Mouse (Mus musculus): ENCODE measurements around the gene H2-M3. TPM values are rescaled to one million over a fixed set of nuclear protein-coding genes. Genes with fewer than 3 reads are reported as not detected.
"Not testable (repeated sequence)": the region's sequence is repeated elsewhere in the genome, so short reads cannot be mapped to it uniquely, and the experiment has no call there.

H2-M3 gene
- 2.9 and 4.3 TPM in 2 replicates for polyA plus RNA-seq (2014; fragmentation: Nextera tagmentation; extraction: Ambion mirVana)

- H3K4me1 ChIP-seq (ENCODE audit: control insufficient read depth, insufficient read depth, low read length), result no peaks in the 10 kb centered on the region
- WGBS, result 4% methylated on average over 26 of the region's 26 CpGs
- ATAC-seq (ENCODE audit: insufficient number of reproducible peaks, insufficient read depth, low FRiP score, low read depth), result peak; percentile 95
- peak within 1 kb of the TSS; percentile 44 for H3K4me3 ChIP-seq (ENCODE audit: low read depth, low read length)
- no peak within 1 kb of the TSS for H3K9ac ChIP-seq (replicated peaks; ENCODE audit: low read depth, low read length)
- H3K9me3 ChIP-seq (ENCODE audit: control insufficient read depth, low read depth, low read length), result no peaks in the 10 kb centered on the region
- H3K27me3 ChIP-seq (ENCODE audit: control insufficient read depth, insufficient read depth, low read length), result no peaks in the 10 kb centered on the region
- H3K27ac ChIP-seq (ENCODE audit: low read length), result no peak within 1 kb of the TSS
- peak within 1 kb of the TSS; percentile 91 for H3K4me2 ChIP-seq (replicated peaks; ENCODE audit: low read depth, low read length)
- no peaks in the 10 kb centered on the region for H3K36me3 ChIP-seq (ENCODE audit: control insufficient read depth, insufficient read depth, low read length)
These were observed at the start of gene H2-M3 for GRCm38 (mm10) chr17:37270058-37270701. H2-M3 (plus strand) TSS chr17:37270220.

- 18% methylated on average over 1 of the region's 1 CpGs for WGBS
These were observed 48.1 kb upstream of the H2-M3 start for GRCm38 (mm10) chr17:37221879-37222278.

GRCm38 (mm10) chr17:37237230-37237629 is 32.8 kb upstream of the H2-M3 start, which contains the start of gene Olfr97:
Olfr97 (minus strand) TSS chr17:37237330.
- not testable (repeated sequence) for H3K9ac ChIP-seq (replicated peaks; ENCODE audit: low read depth, low read length); H3K27me3 ChIP-seq (ENCODE audit: control insufficient read depth, insufficient read depth, low read length); H3K9me3 ChIP-seq (ENCODE audit: control insufficient read depth, low read depth, low read length); H3K4me2 ChIP-seq (replicated peaks; ENCODE audit: low read depth, low read length); H3K4me1 ChIP-seq (ENCODE audit: control insufficient read depth, insufficient read depth, low read length); H3K36me3 ChIP-seq (ENCODE audit: control insufficient read depth, insufficient read depth, low read length); H3K27ac ChIP-seq (ENCODE audit: low read length); ATAC-seq (ENCODE audit: insufficient number of reproducible peaks, insufficient read depth, low FRiP score, low read depth); H3K4me3 ChIP-seq (ENCODE audit: low read depth, low read length)
- 92% methylated on average over 2 of the region's 2 CpGs for WGBS

More at GRCm38 (mm10) chr17:37221879-37222278, 48.1 kb upstream of the H2-M3 start:
- H3K4me3 ChIP-seq (ENCODE audit: low read depth, low read length), result no peak overlapping the region
- no peak overlapping the region for H3K9ac ChIP-seq (replicated peaks; ENCODE audit: low read depth, low read length)
- no peaks in the 10 kb centered on the region for H3K36me3 ChIP-seq (ENCODE audit: control insufficient read depth, insufficient read depth, low read length)
- H3K27ac ChIP-seq (ENCODE audit: low read length), result no peak overlapping the region
- H3K27me3 ChIP-seq (ENCODE audit: control insufficient read depth, insufficient read depth, low read length), result no peaks in the 10 kb centered on the region
- H3K4me2 ChIP-seq (replicated peaks; ENCODE audit: low read depth, low read length), result no peak overlapping the region
- H3K4me1 ChIP-seq (ENCODE audit: control insufficient read depth, insufficient read depth, low read length), result no peaks in the 10 kb centered on the region
- H3K9me3 ChIP-seq (ENCODE audit: control insufficient read depth, low read depth, low read length), result no peaks in the 10 kb centered on the region; the same call in 1 of the 2 replicates
- ATAC-seq (ENCODE audit: insufficient number of reproducible peaks, insufficient read depth, low FRiP score, low read depth), result no peak

GRCm38 (mm10) chr17:37242198-37242597 is 27.8 kb upstream of the H2-M3 start:
- Histone ChIP-seq H3K27me3 (ENCODE audit: control insufficient read depth, insufficient read depth, low read length) (no peaks in the 10 kb centered on the region), H3K9ac (replicated peaks; ENCODE audit: low read depth, low read length) (no peak overlapping the region), H3K4me3 (ENCODE audit: low read depth, low read length) (no peak overlapping the region), H3K9me3 (ENCODE audit: control insufficient read depth, low read depth, low read length) (no peaks in the 10 kb centered on the region), H3K4me1 (ENCODE audit: control insufficient read depth, insufficient read depth, low read length) (no peaks in the 10 kb centered on the region), H3K36me3 (ENCODE audit: control insufficient read depth, insufficient read depth, low read length) (no peaks in the 10 kb centered on the region), H3K4me2 (replicated peaks; ENCODE audit: low read depth, low read length) (no peak overlapping the region), H3K27ac (ENCODE audit: low read length) (no peak overlapping the region)
- ATAC-seq (ENCODE audit: insufficient number of reproducible peaks, insufficient read depth, low FRiP score, low read depth), result 0 out of 2 replicates have a peak, but pooled peaks have one; percentile 46
- 11% methylated on average over 3 of the region's 3 CpGs for WGBS

- Histone ChIP-seq H3K27me3 (ENCODE audit: control insufficient read depth, insufficient read depth, low read length) (no peaks in the 10 kb centered on the region), H3K9me3 (ENCODE audit: control insufficient read depth, low read depth, low read length) (no peaks in the 10 kb centered on the region), H3K4me1 (ENCODE audit: control insufficient read depth, insufficient read depth, low read length) (no peaks in the 10 kb centered on the region), H3K27ac (ENCODE audit: low read length) (no peak overlapping the region), H3K9ac (replicated peaks; ENCODE audit: low read depth, low read length) (no peak overlapping the region), H3K36me3 (ENCODE audit: control insufficient read depth, insufficient read depth, low read length) (no peaks in the 10 kb centered on the region), H3K4me3 (ENCODE audit: low read depth, low read length) (no peak overlapping the region), H3K4me2 (replicated peaks; ENCODE audit: low read depth, low read length) (no peak overlapping the region)
- ATAC-seq (ENCODE audit: insufficient number of reproducible peaks, insufficient read depth, low FRiP score, low read depth), result peak; percentile 61; the same call in 1 of the 2 replicates
- 31% methylated on average over 5 of the region's 5 CpGs for WGBS
These were observed 23.3 kb upstream of the H2-M3 start for GRCm38 (mm10) chr17:37246715-37247114.

GRCm38 (mm10) chr17:37249460-37249859 is 20.6 kb upstream of the H2-M3 start:
- no peak overlapping the region for H3K27ac ChIP-seq (ENCODE audit: low read length)
- H3K4me2 ChIP-seq (replicated peaks; ENCODE audit: low read depth, low read length), result no peak overlapping the region
- no peaks in the 10 kb centered on the region for H3K36me3 ChIP-seq (ENCODE audit: control insufficient read depth, insufficient read depth, low read length)
- H3K4me3 ChIP-seq (ENCODE audit: low read depth, low read length), result no peak overlapping the region
- no peak overlapping the region for H3K9ac ChIP-seq (replicated peaks; ENCODE audit: low read depth, low read length)
- no peaks in the 10 kb centered on the region for H3K4me1 ChIP-seq (ENCODE audit: control insufficient read depth, insufficient read depth, low read length)
- no peak for ATAC-seq (ENCODE audit: insufficient number of reproducible peaks, insufficient read depth, low FRiP score, low read depth)
- no peaks in the 10 kb centered on the region for H3K27me3 ChIP-seq (ENCODE audit: control insufficient read depth, insufficient read depth, low read length)
- no peaks in the 10 kb centered on the region for H3K9me3 ChIP-seq (ENCODE audit: control insufficient read depth, low read depth, low read length)

GRCm38 (mm10) chr17:37250544-37250943 is 19.5 kb upstream of the H2-M3 start:
- Histone ChIP-seq H3K9ac (replicated peaks; ENCODE audit: low read depth, low read length) (no peak overlapping the region), H3K27ac (ENCODE audit: low read length) (no peak overlapping the region), H3K4me3 (ENCODE audit: low read depth, low read length) (no peak overlapping the region), H3K27me3 (ENCODE audit: control insufficient read depth, insufficient read depth, low read length) (no peaks in the 10 kb centered on the region), H3K9me3 (ENCODE audit: control insufficient read depth, low read depth, low read length) (no peaks in the 10 kb centered on the region), H3K4me2 (replicated peaks; ENCODE audit: low read depth, low read length) (no peak overlapping the region), H3K36me3 (ENCODE audit: control insufficient read depth, insufficient read depth, low read length) (no peaks in the 10 kb centered on the region), H3K4me1 (ENCODE audit: control insufficient read depth, insufficient read depth, low read length) (no peaks in the 10 kb centered on the region)
- 7% methylated on average over 1 of the region's 1 CpGs for WGBS
- no peak for ATAC-seq (ENCODE audit: insufficient number of reproducible peaks, insufficient read depth, low FRiP score, low read depth)

GRCm38 (mm10) chr17:37263626-37264025 is 6.4 kb upstream of the H2-M3 start, which contains the start of gene Olfr98:
Olfr98 (minus strand) TSS chr17:37263749.
- no peak for ATAC-seq (ENCODE audit: insufficient number of reproducible peaks, insufficient read depth, low FRiP score, low read depth)
- 74% methylated on average over 1 of the region's 1 CpGs for WGBS
- Histone ChIP-seq H3K4me1 (ENCODE audit: control insufficient read depth, insufficient read depth, low read length) (no peaks in the 10 kb centered on the region), H3K27ac (ENCODE audit: low read length) (no peak within 1 kb of the TSS), H3K4me2 (replicated peaks; ENCODE audit: low read depth, low read length) (no peak within 1 kb of the TSS), H3K36me3 (ENCODE audit: control insufficient read depth, insufficient read depth, low read length) (no peaks in the 10 kb centered on the region), H3K4me3 (ENCODE audit: low read depth, low read length) (no peak within 1 kb of the TSS), H3K9ac (replicated peaks; ENCODE audit: low read depth, low read length) (no peak within 1 kb of the TSS), H3K27me3 (ENCODE audit: control insufficient read depth, insufficient read depth, low read length) (no peaks in the 10 kb centered on the region), H3K9me3 (ENCODE audit: control insufficient read depth, low read depth, low read length) (no peaks in the 10 kb centered on the region)

- Histone ChIP-seq H3K27ac (ENCODE audit: low read length) (no peak overlapping the region), H3K27me3 (ENCODE audit: control insufficient read depth, insufficient read depth, low read length) (no peaks in the 10 kb centered on the region), H3K9ac (replicated peaks; ENCODE audit: low read depth, low read length) (no peak overlapping the region), H3K4me3 (ENCODE audit: low read depth, low read length) (peak overlapping the region; percentile 44), H3K4me2 (replicated peaks; ENCODE audit: low read depth, low read length) (peak overlapping the region; percentile 91), H3K4me1 (ENCODE audit: control insufficient read depth, insufficient read depth, low read length) (no peaks in the 10 kb centered on the region), H3K9me3 (ENCODE audit: control insufficient read depth, low read depth, low read length) (no peaks in the 10 kb centered on the region), H3K36me3 (ENCODE audit: control insufficient read depth, insufficient read depth, low read length) (no peaks in the 10 kb centered on the region)
- no peak for ATAC-seq (ENCODE audit: insufficient number of reproducible peaks, insufficient read depth, low FRiP score, low read depth)
- WGBS, result 59% methylated on average over 8 of the region's 8 CpGs
These were observed 677 bp downstream of the H2-M3 start for GRCm38 (mm10) chr17:37270702-37271092.

Data from stomach, embryonic 14.5 days (tissue).